Mouse (Mus musculus) CH12.LX (cell line): ENCODE results near the gene Pglyrp2. TPM values are rescaled to one million over a fixed set of nuclear protein-coding genes. Genes with fewer than 3 reads are reported as not detected.

Source experiments
- DNase-seq: peaks from one replicate; pipeline ENCODE4 v3.0.0-alpha.2; 2013; ENCODE audit errors: extremely low read depth
- H3K27ac ChIP-seq: 2 replicates; pipeline ENCODE4 v1.5.1; 2012; ENCODE audit warnings: low read depth, mild to moderate bottlenecking, control low read depth, moderate library complexity; ENCODE audit not compliant: insufficient read depth
- H3K27me3 ChIP-seq: replicated peaks from 2 replicates; pipeline ENCODE3; 2012; ENCODE audit warnings: inconsistent platforms
- H3K36me3 ChIP-seq, 2 experiments: replicated peaks in 1 of 2; 2 replicates each; pipeline versions ENCODE3 to v1.6.1; 2012; ENCODE audit warnings: inconsistent platforms in 1 of 2, low read length in 1 of 2, mild to moderate bottlenecking in 1 of 2, mixed read lengths in 1 of 2, moderate library complexity in 1 of 2; ENCODE audit not compliant: control insufficient read depth in 1 of 2, insufficient read depth in 1 of 2
- H3K4me1 ChIP-seq, 2 experiments: 2 replicates each; pipeline ENCODE4 v1.6.1; 2012; ENCODE audit warnings: inconsistent platforms in 1 of 2, moderate library complexity in 1 of 2; ENCODE audit not compliant: insufficient read depth in 2 of 2, control insufficient read depth in 1 of 2
- H3K4me2 ChIP-seq: 2 replicates; pipeline ENCODE4 v1.6.1; 2012; ENCODE audit warnings: low read depth, mild to moderate bottlenecking, control low read depth; ENCODE audit not compliant: poor library complexity, insufficient read depth, severe bottlenecking
- H3K4me3 ChIP-seq, 3 experiments: fragments of 150-350 bp in 1 of 3; sonication (generic) in 1 of 3; replicated peaks in 1 of 3; 2 replicates each; pipeline versions ENCODE3 to v1.5.1; 2011 to 2012; ENCODE audit warnings: low read depth in 2 of 3, low read length in 2 of 3, mild to moderate bottlenecking in 2 of 3, moderate library complexity in 2 of 3, control low read depth in 1 of 3, improper control_type of control experiment in 1 of 3, inconsistent platforms in 1 of 3, mixed read lengths in 1 of 3; ENCODE audit not compliant: poor library complexity in 1 of 3
- H3K79me2 ChIP-seq: replicated peaks from 2 replicates; pipeline ENCODE4 v1.6.1; 2012; ENCODE audit warnings: mild to moderate bottlenecking, moderate library complexity; ENCODE audit not compliant: control insufficient read depth, poor library complexity, insufficient read depth, severe bottlenecking; ENCODE audit errors: extremely low read depth
- H3K9ac ChIP-seq: 2 replicates; pipeline ENCODE4 v1.6.1; 2012; ENCODE audit warnings: low read depth, mild to moderate bottlenecking, control low read depth, moderate library complexity; ENCODE audit not compliant: insufficient read depth
- H3K9me3 ChIP-seq: replicated peaks from 2 replicates; pipeline ENCODE3; 2012; ENCODE audit warnings: low read length, inconsistent platforms, mixed read lengths
- CHD1 ChIP-seq: IDR thresholded peaks from 2 replicates; pipeline ENCODE4 v1.6.1; 2012; ENCODE audit warnings: low read depth, low read length, improper control_type of control experiment, inconsistent platforms
- CHD2 ChIP-seq: IDR thresholded peaks from 2 replicates; pipeline ENCODE4 v1.6.1; 2011; ENCODE audit warnings: low read length, improper control_type of control experiment
- E2F4 ChIP-seq: IDR thresholded peaks from 2 replicates; pipeline ENCODE4 v1.6.1; 2011; ENCODE audit warnings: low read depth, low read length, improper control_type of control experiment; ENCODE audit not compliant: insufficient replicate concordance
- EP300 ChIP-seq: IDR thresholded peaks from 2 replicates; pipeline ENCODE4 v1.6.1; 2011; ENCODE audit warnings: low read length, improper control_type of control experiment
- HCFC1 ChIP-seq: IDR thresholded peaks from 2 replicates; pipeline ENCODE4 v1.6.1; 2012; ENCODE audit warnings: low read depth, mild to moderate bottlenecking, inconsistent platforms, low read length, improper control_type of control experiment
- JUND ChIP-seq: conservative IDR thresholded peaks from 2 replicates; pipeline ENCODE4 v1.6.1; 2011; ENCODE audit warnings: low read depth, low read length, improper control_type of control experiment
- KAT2A ChIP-seq: IDR thresholded peaks from 2 replicates; pipeline ENCODE4 v1.6.1; 2012; ENCODE audit warnings: low read length, improper control_type of control experiment, inconsistent platforms; ENCODE audit not compliant: insufficient replicate concordance
- MAFK ChIP-seq: IDR thresholded peaks from 2 replicates; pipeline ENCODE4 v1.6.1; 2011; ENCODE audit warnings: low read length, improper control_type of control experiment; ENCODE audit not compliant: insufficient replicate concordance
- MAX ChIP-seq: IDR thresholded peaks from 2 replicates; pipeline ENCODE4 v1.6.1; 2011; ENCODE audit warnings: low read length, improper control_type of control experiment
- MEF2A ChIP-seq: IDR thresholded peaks from 2 replicates; pipeline ENCODE4 v1.6.1; 2014; ENCODE audit warnings: low read depth, mild to moderate bottlenecking, inconsistent platforms, low read length, improper control_type of control experiment, borderline replicate concordance
- NRF1 ChIP-seq: IDR thresholded peaks from 2 replicates; pipeline ENCODE4 v1.6.1; 2014; ENCODE audit warnings: low read depth, mild to moderate bottlenecking, inconsistent platforms, low read length, improper control_type of control experiment, moderate library complexity
- POLR2A ChIP-seq: IDR thresholded peaks from 2 replicates; pipeline ENCODE4 v1.6.1; 2011; ENCODE audit warnings: low read depth, mild to moderate bottlenecking, improper control_type of control experiment, low read length
- SIN3A ChIP-seq: IDR thresholded peaks from 2 replicates; pipeline ENCODE4 v1.6.1; 2012; ENCODE audit warnings: low read length, improper control_type of control experiment, inconsistent platforms
- TCF12 ChIP-seq: IDR thresholded peaks from 2 replicates; pipeline ENCODE4 v1.6.1; 2014; ENCODE audit warnings: low read depth, mild to moderate bottlenecking, inconsistent platforms, low read length, improper control_type of control experiment
- ZNF384 ChIP-seq: IDR thresholded peaks from 2 replicates; pipeline ENCODE4 v1.6.1; 2012; ENCODE audit warnings: low read depth, low read length, improper control_type of control experiment, inconsistent platforms
- dilution Hi-C: fragments of 300-500 bp; cut with MboI; formaldehyde crosslinking; loops from 2 replicates; pipeline ENCODE4 v1.14.3; 2020; ENCODE audit warnings: low sequenced_read_pairs; ENCODE audit not compliant: extremely low pct_unique_long_range_greater_than_20kb, extremely low pct_ligation_motif_present
- in situ Hi-C: fragments of 300-500 bp; cut with MboI; formaldehyde crosslinking; loops from 3 replicates; pipeline ENCODE4 v1.14.3; 2019; ENCODE audit warnings: low sequenced_read_pairs, low pct_ligation_motif_present, low pct_unique_long_range_greater_than_20kb, mixed read lengths
- polyA plus RNA-seq: library from polyadenylated mRNA; unstranded; fragments of >175 nt; gene quantifications from 2 replicates; pipeline ENCODE4 v1.2.1, GENCODE M21; 2012; ENCODE audit warnings: low read depth; ENCODE audit not compliant: insufficient read length
- total RNA-seq, 2 experiments: library from RNA; depleted of rRNA; stranded (reverse); fragments of 300-350 nt in 1 of 2; fragments of >200 nt in 1 of 2; gene quantifications; 2 replicates each; pipeline ENCODE4 v1.2.3; 2012 to 2014

The Pglyrp2 gene
- total and polyA plus RNA-seq, 3 experiments: 2.0 to 5.8 (median 4.1) TPM

DNA sequence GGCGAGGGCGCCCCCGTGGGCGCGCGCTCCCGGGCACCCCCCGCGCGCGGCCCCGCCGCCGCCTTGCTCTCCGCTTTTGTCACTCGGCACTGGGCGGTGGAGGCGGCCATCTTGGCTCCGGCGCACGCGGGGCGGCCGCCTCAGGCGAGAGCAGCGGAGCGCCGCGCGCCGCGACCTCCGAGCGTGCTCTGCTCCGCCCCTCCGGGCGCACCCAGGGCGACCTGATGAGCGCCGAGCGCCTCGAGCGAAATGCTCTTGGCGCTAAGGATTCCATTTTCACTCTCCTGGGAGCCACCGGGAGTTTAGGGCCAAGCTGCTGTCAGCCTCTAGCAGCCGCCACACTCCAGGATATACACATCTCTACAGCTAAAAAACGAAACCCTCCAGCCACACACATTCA lies 59.6 kb downstream of the Pglyrp2 start (continued):
- TF ChIP-seq KAT2A: peak; percentile 64; the same call in 1 of the 2 replicates
- TF ChIP-seq NRF1: peak; percentile 74
- peak; percentile 53; the same call in 1 of the 2 replicates for TF ChIP-seq POLR2A
- no peak for TF ChIP-seq JUND
- TF ChIP-seq MEF2A: peak; percentile 74
- TF ChIP-seq CHD2: no peak
- TF ChIP-seq MAFK: no peak
- TF ChIP-seq, all 38 proteins: peak for 18

DNA sequence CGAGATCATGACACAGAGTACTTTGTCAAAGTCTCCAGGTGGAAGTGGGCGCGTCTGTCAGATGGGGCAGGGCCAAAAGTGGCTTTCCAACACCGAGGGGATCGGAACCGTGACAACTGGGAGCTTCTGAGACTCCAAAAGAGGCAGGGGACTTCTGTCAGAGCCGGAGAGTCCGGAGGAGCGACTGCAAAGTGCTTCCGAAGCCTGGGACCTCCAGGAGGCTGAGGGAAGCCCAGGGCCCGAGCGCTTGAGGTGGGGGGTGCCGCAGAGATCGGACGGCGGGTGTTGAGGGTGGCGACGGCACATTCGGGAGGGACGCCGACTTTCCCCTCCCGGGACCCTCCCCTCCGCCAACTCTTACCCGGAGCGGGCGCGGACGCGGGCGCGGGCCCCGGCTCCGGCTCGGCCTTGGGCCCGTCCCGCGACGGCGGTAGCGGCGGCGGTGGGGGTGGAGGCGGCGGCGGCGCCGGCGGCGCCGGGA lies 60.1 kb downstream of the Pglyrp2 start:
- peak overlapping the region; percentile 93 for H3K9ac ChIP-seq
- peak overlapping the region; percentile 92 for H3K4me2 ChIP-seq
- H3K27ac ChIP-seq: no peak overlapping the region
- H3K27me3 ChIP-seq: no peaks in the 10 kb centered on the region
- H3K9me3 ChIP-seq: no peaks in the 10 kb centered on the region
- in situ Hi-C loops (no loop called here), dilution Hi-C loops (no loop called here)
- H3K4me1 ChIP-seq: peaks cover 9 to 24% of the 10 kb centered on the region in 2 experiments
- peaks cover 29 to 43% of the 10 kb centered on the region in 2 experiments for H3K36me3 ChIP-seq
- peaks cover 22% of the 10 kb centered on the region for H3K79me2 ChIP-seq
- peak; percentile 25 for DNase-seq
- peak overlapping the region; percentile 70 to 87 (median 86) for H3K4me3 ChIP-seq
- TF ChIP-seq MEF2A: no peak
- no peak for TF ChIP-seq MAX
- no peak for TF ChIP-seq CHD1
- TF ChIP-seq TCF12: no peak
- peak; percentile 27; the same call in 1 of the 2 replicates for TF ChIP-seq SIN3A
- TF ChIP-seq, all 38 proteins: peak for 1

DNA sequence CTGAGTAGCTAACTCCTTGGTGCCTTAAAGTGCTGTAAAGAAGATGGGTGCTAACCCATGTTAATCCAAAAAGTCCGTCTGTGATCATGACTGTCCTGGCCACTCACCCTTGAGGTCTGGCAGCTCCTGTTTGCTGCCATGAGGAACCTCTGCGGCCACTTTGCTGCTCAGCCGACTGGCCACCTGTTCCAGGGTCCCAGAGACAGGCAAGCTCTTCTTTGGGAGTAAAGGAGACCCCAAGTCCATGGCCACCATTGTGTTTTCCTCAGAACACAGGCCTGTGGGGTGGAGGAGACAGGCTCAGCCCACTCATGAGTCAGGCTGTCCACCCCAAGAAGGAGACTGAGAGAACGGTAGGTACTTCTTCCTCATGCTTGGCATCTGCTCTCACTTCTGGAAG lies 61.3 kb downstream of the Pglyrp2 start:
- H3K27ac ChIP-seq: no peak overlapping the region
- DNase-seq: no peak
- dilution Hi-C loops: no loop called here
- no peak overlapping the region for H3K9ac ChIP-seq
- in situ Hi-C loops: no loop called here
- peaks cover 9 to 24% of the 10 kb centered on the region in 2 experiments for H3K4me1 ChIP-seq
- peaks cover 41 to 55% of the 10 kb centered on the region in 2 experiments for H3K36me3 ChIP-seq
- H3K4me2 ChIP-seq: peak overlapping the region; percentile 92
- TF ChIP-seq SIN3A: no peak
- no peak for TF ChIP-seq POLR2A
- TF ChIP-seq E2F4: no peak
- TF ChIP-seq ZNF384: no peak
- TF ChIP-seq EP300: no peak
- no peak for TF ChIP-seq MAX
- no peak for TF ChIP-seq HCFC1
- H3K79me2 ChIP-seq: peaks cover 22% of the 10 kb centered on the region
- no peaks in the 10 kb centered on the region for H3K9me3 ChIP-seq
- H3K4me3 ChIP-seq: peak overlapping the region in 1 of 3 experiments; percentile 70
- no peaks in the 10 kb centered on the region for H3K27me3 ChIP-seq

Other genes starting within 250 kb of the Pglyrp2 start
- 0.21 and 0.30 TPM in 2 replicates for gene Ephx3, start 234.6 kb downstream of the Pglyrp2 start, total RNA-seq (2012; rRNA removed)
- 0.31 TPM in 1 of 2 replicates, not detected in the other for gene Ephx3, start 234.6 kb downstream of the Pglyrp2 start, total RNA-seq (2014; rRNA removed)
- 0.20 and 0.24 TPM in 2 replicates for gene Ephx3, start 234.6 kb downstream of the Pglyrp2 start, polyA plus RNA-seq
- gene Brd4, start 139.4 kb downstream of the Pglyrp2 start, total RNA-seq (2012; rRNA removed): 17.5 and 19.1 TPM in 2 replicates
- 4.8 and 6.3 TPM in 2 replicates for gene Brd4, start 139.4 kb downstream of the Pglyrp2 start, total RNA-seq (2014; rRNA removed)
- 68.1 and 68.5 TPM in 2 replicates for gene Brd4, start 139.4 kb downstream of the Pglyrp2 start, polyA plus RNA-seq
- gene Akap8, start 102.9 kb downstream of the Pglyrp2 start, total RNA-seq (2012; rRNA removed): 62.5 and 85.8 TPM in 2 replicates
- gene Akap8, start 102.9 kb downstream of the Pglyrp2 start, total RNA-seq (2014; rRNA removed): 75.2 and 80.2 TPM in 2 replicates
- gene Akap8, start 102.9 kb downstream of the Pglyrp2 start, polyA plus RNA-seq: 146 and 174 TPM in 2 replicates
- 32.0 and 41.4 TPM in 2 replicates for gene Akap8l, start 73.6 kb downstream of the Pglyrp2 start, total RNA-seq (2012; rRNA removed)
- gene Akap8l, start 73.6 kb downstream of the Pglyrp2 start, total RNA-seq (2014; rRNA removed): 29.6 and 30.1 TPM in 2 replicates
- 43.4 and 51.2 TPM in 2 replicates for gene Akap8l, start 73.6 kb downstream of the Pglyrp2 start, polyA plus RNA-seq
- gene Wiz, start 34.7 kb downstream of the Pglyrp2 start, total RNA-seq (2012; rRNA removed): 4.4 and 4.5 TPM in 2 replicates
- gene Wiz, start 34.7 kb downstream of the Pglyrp2 start, total RNA-seq (2014; rRNA removed): 1.0 and 1.2 TPM in 2 replicates
- gene Wiz, start 34.7 kb downstream of the Pglyrp2 start, polyA plus RNA-seq: 20.4 and 25.4 TPM in 2 replicates
- 27.5 and 40.5 TPM in 2 replicates for gene Rasal3, start 20.6 kb downstream of the Pglyrp2 start, total RNA-seq (2012; rRNA removed)
- gene Rasal3, start 20.6 kb downstream of the Pglyrp2 start, total RNA-seq (2014; rRNA removed): 18.1 and 18.6 TPM in 2 replicates
- 77.6 and 83.2 TPM in 2 replicates for gene Rasal3, start 20.6 kb downstream of the Pglyrp2 start, polyA plus RNA-seq
- gene Cyp4f39, start 28.6 kb upstream of the Pglyrp2 start, total RNA-seq (2012; rRNA removed): 0.64 and 0.67 TPM in 2 replicates
- gene Cyp4f39, start 28.6 kb upstream of the Pglyrp2 start, total RNA-seq (2014; rRNA removed): 0.58 and 0.64 TPM in 2 replicates
- gene Cyp4f39, start 28.6 kb upstream of the Pglyrp2 start, polyA plus RNA-seq: 0.70 and 0.93 TPM in 2 replicates
- gene Cyp4f17, start 81.9 kb upstream of the Pglyrp2 start, total RNA-seq (2012; rRNA removed): 2.2 and 3.3 TPM in 2 replicates
- 4.1 and 4.4 TPM in 2 replicates for gene Cyp4f17, start 81.9 kb upstream of the Pglyrp2 start, total RNA-seq (2014; rRNA removed)
- 3.6 and 4.8 TPM in 2 replicates for gene Cyp4f17, start 81.9 kb upstream of the Pglyrp2 start, polyA plus RNA-seq
- 30.0 TPM in 2 replicates for gene Cyp4f16, start 112.4 kb upstream of the Pglyrp2 start, total RNA-seq (2012; rRNA removed)
- 28.1 and 28.3 TPM in 2 replicates for gene Cyp4f16, start 112.4 kb upstream of the Pglyrp2 start, total RNA-seq (2014; rRNA removed)
- gene Cyp4f16, start 112.4 kb upstream of the Pglyrp2 start, polyA plus RNA-seq: 31.2 and 33.9 TPM in 2 replicates
- gene Cyp4f37, start 197.1 kb upstream of the Pglyrp2 start, total RNA-seq (2012; rRNA removed): 0.34 TPM in 1 of 2 replicates, not detected in the other
- gene Cyp4f37, start 197.1 kb upstream of the Pglyrp2 start, total RNA-seq (2014; rRNA removed): 0.16 and 0.28 TPM in 2 replicates
- 0.45 and 0.60 TPM in 2 replicates for gene Cyp4f37, start 197.1 kb upstream of the Pglyrp2 start, polyA plus RNA-seq
- gene Cyp4f40, start 234.7 kb upstream of the Pglyrp2 start, total RNA-seq (2012; rRNA removed): 0.08 TPM in 2 replicates
- 0.09 and 0.40 TPM in 2 replicates for gene Cyp4f40, start 234.7 kb upstream of the Pglyrp2 start, total RNA-seq (2014; rRNA removed)
- gene Cyp4f40, start 234.7 kb upstream of the Pglyrp2 start, polyA plus RNA-seq: 0.44 and 0.53 TPM in 2 replicates